Mouse (Mus musculus): ENCODE data around the gene Ccnk.

Ccnk gene

DNA sequence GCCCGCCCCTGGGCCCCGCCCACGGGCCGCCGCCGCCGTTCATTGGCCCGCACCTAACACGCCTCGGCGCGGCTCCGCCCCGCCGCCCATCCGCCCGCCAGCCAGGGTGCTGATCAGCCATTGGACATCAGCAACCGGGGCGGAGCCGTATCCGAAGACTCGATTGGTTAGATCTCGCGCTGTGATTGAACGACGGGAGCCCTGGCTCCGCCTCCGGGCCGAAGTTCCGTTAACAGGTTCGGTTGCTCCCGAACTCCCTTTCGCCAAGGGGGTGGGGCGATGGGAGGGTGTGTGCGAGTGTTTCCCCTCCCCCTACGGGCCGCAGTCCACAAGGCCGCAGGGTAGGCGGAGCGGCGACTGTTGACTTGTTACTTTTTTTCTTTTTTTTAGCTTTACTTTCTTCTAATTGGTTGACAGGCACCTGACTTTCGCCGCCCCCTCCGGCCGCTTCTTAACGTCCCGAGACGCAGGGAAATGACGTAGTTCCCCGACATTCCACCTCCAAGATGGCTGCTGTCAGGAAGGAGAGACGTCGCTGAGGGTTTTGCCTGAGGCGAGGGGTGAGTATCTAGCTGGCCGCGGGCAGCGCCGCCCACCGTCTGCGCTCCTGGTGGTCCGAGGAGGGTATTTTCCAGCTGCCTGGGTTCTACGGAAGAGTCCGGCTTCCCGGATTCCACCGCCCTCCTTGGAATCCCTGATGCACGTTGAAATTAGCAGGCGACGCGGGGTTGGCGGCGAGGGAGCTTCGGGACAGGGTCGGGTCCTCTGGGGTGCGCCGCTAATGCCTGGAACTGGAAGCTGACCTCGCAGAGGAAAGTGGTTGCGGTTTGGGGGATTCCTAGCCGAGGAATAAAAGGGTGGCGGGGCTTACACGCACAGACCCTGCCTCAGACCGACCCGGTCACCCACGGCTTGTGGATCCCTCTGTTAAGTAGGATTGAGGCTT, at the start of gene Ccnk:
TSS of gene Ccnk (plus strand) at position 259 of the 946 bp plus-strand sequence.
- DNase-seq, result peak; percentile 97 to 98

DNA sequence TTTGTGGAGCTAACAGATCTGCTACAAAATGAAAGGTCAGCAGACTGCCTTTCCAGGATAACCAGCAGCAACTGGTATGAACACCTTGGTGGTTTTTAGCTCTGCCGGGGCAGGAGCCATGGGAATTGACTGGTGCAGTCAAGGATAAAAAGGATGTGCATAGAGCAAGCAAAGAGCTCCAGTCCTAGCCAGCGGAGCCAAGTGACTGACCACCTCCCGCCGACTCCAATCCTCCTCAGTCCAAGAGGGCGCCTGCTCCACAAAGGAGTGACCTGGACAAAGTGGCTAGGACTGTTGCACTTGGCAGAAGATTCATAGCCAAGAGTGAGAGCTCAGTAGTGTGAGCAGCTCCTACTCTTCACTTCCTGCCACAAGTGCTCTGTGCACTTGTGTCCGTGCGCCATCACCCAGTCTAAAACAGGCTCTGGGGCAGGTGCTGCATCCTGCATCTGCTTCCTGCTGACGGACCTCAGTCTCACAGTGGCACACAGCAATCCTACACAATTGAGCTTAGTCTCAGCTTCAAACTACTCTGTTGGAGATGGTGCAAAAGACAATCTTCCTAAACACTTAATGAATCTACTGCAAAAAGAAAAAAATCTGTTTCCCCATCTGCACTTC, 46.8 kb upstream of the Ccnk start:
- no peak for DNase-seq

DNA sequence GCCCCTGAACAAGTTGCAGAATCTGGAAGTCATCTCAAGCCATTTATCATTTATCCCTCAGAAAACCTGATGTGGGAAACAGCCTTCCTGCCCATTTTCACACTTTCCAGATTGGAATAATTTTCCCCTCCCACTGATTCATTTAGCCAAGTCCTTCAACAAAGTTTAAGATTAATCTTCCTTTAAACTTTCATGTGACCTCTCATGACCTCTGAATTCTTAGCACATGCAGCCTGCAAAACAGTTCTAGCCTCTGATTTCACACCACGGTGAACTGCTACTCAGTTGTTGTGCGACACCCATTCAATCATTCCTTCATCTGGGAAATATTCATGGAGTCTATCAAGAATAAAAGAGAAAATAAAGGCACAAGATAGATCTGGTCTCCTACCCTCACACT, 46.2 kb upstream of the Ccnk start:
- DNase-seq, result no peak

DNA sequence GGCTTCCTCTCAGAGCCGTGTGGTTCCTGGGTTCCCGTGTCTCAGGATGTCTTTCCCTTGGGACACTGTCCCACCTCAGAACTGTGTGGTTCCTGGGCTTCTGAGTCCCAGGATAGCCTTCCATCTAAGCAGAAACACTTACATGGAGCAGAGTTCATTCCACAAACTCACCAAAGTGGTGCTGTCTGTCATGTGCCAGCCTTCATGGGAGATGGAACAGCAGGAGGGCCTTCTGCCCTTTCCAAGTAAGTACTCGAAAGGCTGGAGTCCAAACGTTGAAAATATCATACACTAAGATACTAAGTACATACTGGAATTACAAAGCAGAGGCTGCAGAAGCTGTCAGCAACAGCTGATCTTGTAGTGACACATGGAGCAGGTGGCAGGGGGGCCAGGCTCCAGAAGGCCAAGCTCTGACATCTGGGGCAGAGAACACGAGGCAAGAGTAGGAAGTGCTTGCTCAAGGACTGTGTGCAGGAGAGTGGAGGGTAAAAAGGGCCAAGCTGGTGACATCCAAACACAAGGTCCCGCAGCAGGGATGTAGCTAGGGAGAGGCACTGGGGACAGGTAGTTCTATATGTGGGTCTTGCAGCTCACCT, 43.7 kb upstream of the Ccnk start:
- DNase-seq, result no peak

DNA sequence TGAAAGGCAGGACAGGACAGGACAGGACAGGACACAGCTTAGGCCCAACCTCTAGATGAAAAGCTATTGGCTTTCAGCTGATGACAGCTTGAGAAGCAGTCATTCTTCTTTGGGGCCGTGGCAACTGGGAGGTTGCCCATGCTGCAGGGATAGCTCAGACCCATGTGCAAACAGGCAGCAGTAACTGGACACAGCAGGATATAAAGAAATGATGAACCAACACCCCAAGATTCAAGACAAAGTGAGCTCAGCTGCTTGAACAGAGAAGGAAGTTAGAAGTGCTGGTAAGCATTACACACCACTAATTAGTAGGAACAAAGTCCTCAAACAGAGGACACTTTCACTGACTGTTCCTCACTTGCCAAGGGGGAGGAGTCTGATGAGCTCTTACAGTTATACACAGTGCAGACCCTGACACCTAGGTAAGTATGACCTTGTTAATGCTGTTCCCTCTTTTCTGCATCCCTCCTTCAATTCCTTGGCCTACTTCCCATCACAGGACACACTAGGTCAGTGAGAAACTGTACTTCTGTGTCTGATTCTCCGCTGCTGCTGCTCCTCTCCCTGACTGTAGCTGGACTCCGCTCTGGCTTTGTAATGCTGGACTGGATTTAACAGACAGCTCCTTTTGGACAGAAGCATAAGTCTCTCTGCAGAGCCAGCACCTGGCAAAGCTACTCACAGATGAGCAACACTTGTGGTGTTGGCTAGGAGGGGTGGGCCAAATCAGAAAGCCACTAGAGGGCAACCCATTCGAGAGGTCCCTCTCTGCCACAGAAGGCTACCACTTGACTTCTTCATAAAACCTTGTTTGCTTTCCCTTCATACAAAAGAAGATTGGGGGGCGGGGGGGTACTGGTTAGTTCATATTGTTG, 35.5 kb upstream of the Ccnk start:
- DNase-seq, result no peak

DNA sequence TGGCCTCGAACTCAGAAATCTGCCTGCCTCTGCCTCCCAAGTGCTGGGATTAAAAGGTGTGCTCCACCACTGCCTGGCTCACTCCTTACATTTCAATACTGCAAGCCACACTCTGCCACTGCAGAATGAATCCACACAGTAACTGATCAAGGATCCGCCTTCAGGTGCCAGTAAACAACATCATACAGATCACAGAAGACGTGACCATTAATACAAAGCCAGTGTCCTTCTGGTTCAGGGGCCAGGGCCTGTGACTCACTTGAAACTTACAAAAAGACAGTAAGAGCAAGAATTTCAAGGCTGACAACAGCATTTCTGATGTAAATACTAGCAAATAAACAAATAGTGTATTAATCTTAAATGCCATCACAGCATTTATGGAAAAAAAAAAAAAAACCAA, 34.2 kb upstream of the Ccnk start:
- no peak for DNase-seq

DNA sequence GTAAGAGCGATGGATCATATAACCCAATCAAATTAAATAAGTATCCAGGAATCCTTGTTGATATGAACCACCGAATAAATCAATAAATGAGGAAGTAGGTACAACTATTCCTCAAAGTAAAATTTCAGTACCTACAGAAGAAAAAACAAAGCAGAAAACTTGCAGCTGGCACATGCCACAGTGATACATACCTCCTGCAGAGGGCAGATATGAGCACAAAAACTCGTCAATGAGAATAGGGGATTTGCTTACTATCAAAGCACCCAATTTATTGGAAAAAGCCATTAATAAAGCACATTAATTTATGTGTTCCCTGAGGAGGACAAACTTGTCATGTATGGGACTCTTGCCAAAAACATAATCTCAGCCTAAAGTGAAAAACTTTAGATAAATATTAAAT, 29.6 kb upstream of the Ccnk start:
- DNase-seq, result no peak

DNA sequence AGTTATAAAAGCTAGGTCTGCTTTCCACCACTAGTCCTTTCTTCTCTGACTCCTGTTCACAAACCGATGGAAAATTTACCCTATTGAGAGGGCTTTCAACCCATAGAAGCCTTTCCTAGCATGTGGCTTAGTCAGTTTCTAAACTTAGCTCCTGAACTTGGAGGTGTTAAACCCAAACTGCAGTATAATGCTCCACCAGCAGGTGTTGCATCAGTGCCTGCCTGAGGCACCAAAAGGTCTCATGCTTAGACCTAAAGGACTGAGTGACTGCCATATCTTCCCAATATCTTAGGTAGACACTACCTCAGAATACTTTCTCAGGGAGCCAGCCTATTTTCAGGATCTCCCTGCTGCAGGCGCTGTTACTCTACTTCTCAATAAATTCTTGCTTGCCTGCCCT, 26.6 kb upstream of the Ccnk start:
- no peak for DNase-seq

DNA sequence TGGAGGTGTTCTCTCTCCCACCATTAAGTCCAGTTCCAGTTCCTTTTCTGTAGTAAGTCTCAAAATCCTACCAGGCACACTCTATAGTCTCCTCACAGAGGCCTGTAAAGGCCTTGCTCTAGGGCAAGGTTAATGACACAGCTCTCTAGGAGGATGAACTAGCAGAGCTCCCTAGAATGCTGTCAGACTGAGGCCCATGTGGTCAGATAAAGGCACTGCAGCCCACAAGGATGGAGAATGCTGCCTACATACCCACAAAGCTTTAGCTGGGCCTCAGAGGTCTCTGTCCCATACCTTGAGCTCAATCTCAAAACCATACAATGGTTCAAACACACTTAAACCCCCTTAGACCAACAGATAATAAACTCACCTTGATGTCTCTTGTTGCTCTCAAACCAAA, 19.5 kb upstream of the Ccnk start:
- no peak for DNase-seq

DNA sequence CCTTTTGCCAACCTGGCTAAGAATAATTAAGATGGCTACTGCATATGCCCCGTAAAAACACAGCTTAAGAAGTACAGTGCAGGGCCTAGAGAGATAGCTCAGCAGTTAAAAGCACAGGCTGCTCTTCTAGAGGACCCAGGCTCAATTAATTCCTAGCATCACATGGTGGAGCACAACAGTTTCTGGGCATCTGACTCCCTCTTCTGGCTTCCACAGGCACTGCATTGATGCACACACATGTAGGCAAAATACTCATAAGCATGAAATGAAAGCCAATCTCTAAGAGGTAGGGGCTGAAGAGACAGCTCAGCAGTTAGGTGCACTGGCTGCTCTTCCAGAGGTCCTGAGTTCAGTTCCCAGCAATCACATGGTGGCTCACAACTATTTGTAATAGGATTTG, 17.3 kb upstream of the Ccnk start:
- peak; percentile 9 to 19 for DNase-seq

DNA sequence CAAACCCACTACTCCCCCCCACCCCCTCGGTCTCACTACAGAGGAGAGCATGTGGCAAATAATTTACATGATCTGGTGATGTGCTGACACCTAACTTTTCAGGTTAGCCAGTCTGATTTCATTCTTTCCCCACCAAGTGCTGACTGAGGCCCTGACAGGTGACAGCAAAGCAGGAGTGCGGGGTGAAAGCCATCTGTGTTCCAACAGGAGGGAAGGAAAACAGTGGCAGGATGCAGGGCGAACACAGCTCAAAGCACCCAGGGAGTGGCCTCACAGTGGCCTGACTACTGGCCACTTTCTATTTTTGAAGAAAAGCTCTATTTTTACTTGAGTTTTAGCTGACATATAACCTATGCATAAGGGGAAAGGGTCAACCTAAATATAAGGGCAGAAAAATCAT, 15.7 kb upstream of the Ccnk start:
- no peak for DNase-seq

DNA sequence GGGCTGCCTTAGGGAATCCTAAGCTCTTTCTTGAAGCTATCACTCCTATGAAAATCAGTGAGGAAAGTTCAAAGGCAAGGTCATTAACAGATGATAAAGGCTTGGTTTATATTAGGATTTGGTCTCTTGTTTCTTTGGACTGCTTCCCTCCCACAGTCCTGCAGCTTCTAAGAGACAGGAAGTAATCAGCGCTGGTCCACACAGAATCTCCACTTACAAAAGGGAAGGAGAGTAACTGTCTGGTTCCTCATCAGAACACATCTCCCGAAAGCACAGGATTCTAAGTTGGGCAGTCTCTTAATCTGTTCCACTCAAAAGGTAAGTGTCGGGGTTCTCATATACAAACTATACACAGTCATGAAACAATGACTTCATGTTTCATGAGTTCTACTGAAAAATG, 10.5 kb upstream of the Ccnk start:
- DNase-seq, result no peak

DNA sequence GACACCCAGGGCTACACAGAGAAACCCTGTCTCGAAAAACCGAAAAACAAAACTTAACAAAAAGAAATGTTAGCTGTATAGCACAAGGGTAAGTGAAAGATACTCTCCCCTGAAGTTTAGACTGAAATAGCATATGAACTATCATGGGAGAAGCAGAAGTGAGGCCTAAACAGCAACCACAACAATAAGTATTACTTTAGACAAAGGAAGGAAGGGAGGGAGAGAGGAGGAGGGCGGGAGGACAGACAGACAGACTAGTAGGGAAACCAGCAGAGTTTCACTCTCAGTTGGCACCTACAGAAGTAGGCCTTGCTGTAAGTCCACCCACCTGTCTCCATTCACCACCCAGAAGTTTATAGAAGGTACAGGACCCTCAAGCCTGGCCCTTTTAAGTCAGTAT, 8.9 kb upstream of the Ccnk start:
- DNase-seq, result peak in 1 of 2 experiments; percentile 19

DNA sequence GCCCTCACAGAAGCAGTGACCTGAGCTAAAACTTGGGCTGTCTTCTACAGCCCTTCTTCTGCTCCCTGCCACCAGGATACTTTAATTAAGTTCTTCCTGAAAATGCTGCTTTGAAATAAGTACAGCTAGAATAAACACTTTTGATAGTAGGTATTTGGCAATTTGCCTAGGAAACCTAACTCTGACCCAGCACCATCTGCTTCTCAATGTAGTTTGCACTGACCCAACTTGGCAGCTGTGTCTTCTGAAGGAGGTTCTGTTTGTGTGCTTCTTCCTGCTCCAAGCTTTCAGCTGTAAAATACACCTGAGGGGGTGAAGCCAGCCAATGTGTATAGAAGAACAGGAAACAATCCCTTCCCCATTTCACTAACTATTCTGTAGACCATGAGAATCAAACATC, 8.0 kb upstream of the Ccnk start:
- DNase-seq, result no peak

DNA sequence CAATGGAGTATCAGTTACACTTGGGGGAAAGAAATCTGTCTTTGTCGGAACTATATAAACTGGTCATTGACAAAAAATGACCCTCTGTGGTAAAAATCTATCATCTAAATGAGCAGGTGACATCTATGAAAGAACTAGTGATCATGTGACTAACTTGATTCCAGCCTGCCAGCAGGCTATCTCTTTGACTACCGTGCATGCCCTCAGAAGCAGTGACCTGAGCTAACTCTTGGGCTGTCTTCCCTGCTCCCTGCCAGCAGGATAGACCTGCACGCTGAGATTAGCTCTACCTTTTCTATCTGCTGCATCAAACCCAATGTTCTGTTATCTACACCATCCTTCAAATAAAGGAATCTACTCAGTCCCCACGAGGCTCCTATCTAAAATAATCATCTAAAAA, 6.7 kb upstream of the Ccnk start:
- DNase-seq, result no peak

DNA sequence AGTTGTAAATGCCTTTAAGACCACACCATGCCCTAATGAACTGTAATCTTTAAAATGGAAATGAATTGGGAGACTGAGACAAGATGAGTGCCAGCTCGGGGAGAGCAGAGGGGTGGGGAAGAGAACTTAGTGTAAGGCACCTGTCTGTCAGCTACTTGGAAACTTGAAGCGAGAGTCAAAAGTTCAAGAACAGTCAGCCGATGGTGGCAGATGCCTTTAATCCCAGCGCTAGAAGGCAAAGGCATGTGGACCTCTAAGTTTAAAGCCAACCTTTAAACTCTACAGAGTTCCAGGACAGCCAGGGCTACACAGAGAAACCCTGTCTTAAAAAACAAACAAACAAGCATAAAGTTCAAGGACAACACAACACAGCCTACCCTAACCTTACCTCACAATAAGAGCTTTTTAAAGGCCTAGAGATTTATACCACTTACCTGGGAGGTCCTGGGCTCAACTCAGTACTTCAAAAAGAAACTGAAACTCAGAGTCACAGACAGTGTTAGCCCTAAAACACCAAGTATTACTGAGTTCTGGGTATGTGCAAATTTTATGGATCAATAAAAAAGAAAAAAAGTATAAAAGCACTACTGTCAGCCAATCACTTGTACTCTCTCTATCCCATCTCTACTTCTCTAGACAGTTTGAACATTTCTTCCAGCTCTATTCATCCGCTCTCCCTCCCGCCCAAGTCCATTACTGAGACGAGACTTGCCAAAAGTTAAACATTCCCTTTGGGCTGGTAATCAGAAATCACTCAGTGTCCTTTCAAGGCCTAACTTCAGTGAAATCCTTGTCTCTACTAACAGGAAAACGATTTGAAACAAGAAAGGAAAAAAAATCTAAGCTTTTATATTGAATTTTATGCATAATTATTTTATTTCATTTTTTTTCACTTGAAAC, 4.5 kb upstream of the Ccnk start:
- no peak for DNase-seq

DNA sequence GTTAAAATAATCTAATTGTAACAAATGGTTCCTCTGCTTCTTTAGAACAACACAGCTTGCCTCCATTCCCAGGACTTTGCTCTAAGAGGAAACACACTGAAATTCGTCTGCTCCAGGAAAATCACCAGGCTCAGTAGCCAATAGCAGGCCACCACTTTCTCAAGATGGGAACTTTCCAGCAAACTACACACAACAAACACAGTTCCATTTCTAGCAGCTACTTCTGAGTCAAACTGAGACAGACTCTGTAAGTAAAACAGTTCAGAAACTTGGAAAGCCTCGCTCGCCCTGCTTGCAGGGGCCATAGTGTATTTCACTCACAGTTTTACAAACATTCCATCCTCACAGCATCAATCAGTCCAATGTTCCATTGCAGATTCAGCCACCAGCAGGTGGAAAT, 3.0 kb upstream of the Ccnk start:
- DNase-seq, result no peak

DNA sequence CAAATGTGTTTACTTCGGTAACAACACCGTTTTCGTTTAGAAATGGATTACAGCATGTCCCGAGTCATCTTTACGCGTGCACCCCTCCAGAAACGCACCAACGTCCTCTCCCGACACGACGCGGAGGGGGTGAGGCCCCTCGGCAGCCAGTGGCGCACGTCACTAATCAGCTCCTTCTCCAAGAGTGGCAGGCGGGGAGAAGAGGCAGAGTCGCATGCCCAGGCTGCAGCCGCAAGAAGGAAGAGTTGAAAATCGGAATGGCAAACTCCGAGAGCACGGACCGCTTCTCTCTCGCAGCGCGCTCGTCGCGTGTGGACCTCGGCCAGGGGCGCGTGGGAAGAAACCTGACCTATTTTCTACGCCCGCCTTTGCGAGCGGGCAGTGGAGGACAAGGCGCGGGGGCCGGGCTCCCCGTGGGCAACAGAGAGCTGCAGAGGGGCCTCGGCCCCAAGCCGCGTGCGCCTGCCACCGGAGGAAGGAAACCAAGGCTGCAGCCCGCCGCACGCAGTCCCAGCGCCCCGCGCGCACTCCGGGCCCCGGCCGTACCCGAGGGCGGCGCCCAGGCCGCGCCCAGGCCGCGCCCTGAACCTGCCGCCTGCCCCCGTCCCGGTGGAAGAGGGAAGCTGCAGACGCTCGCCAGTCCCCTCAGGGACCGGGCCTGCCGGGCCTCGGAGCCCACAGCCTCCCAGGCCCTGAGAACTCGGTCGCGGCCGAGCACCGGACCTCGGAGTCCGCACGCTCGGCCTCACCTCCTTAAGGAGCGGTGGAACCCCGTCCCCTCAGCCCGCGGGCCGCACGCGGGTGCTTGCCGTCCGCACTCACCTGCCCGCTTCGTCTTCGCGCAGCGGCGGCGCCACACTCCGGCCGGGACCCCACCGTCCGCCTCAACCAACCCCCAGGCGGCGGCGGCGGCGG, 791 bp upstream of the Ccnk start:
- peak; percentile 64 to 69 for DNase-seq

DNA sequence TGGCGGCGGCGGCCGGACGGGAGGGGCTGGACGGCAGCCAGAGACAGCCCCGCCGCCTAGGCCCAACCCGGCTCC, 296 bp upstream of the Ccnk start, which contains the start of gene Setd3:
TSS of gene Setd3 (minus strand) at position 69 of the 75 bp plus-strand sequence.
- no peak for DNase-seq

DNA sequence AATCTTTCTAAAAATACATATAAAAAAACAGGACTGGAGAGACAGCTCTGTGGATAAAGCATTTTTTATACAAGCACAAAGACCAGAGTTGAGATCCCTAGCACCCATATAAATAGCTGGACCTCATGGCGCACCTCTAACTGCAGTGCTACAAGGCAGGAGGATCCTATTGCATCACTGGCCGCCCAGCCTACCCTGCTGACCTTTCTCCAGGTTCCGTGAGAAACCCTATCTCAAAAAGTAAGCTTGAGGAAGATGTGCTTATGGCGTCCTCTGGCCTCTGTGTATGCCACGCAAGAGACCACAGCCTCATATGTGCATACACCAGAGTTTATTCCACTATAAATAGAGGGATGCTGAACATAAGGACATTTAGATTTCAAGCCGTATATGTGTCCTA, 2.3 kb downstream of the Ccnk start:
- DNase-seq, result no peak

DNA sequence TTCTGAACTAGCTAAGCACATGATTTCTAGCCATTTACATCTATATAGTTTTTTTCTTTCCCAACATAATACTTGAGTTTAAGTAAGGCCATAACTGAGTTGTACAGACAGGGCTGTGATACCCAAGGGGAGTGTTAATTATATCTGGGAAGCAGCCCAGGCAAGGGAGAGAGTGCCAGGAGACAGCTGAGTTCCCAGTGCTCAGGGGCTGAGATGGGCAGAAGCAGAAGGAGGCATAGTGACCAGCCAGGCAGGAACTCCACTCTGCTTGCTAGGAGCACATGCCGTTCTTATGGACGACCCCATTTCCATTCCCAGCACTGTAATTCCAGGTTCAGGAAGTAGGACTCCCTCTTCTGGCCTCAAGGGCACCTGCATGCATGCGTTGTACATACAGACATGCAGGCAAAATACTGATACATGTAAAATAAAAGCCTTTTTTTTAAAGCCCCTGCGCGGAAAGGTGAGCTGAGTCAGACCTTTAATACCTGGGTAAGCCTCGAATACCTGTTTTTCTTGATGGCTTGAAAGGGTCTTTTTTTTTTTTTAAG, 8.2 kb downstream of the Ccnk start:
- no peak for DNase-seq

Data from B cell, adult 2 months (primary cell).